Mouse (Mus musculus) cerebellum, adult 2 months (tissue): ENCODE measurements around the gene Lcn4. TPM values are rescaled to one million over a fixed set of nuclear protein-coding genes. Genes with fewer than 3 reads are reported as not detected.
A peak's percentile ranks its signal among the peaks of the same experiment; 100 is the strongest.

ENCODE experiments used
- DNase-seq, 2 experiments: peaks; one replicate each; pipeline ENCODE4 v3.0.0; 2021
- H3K27ac ChIP-seq: fragments of 200-500 bp; 2 replicates; pipeline ENCODE4 v1.5.1; 2012; ENCODE audit warnings: low read length, control low read depth, inconsistent platforms; ENCODE audit not compliant: insufficient read depth
- H3K27me3 ChIP-seq: fragments of 200-500 bp; 2 replicates; pipeline ENCODE4 v1.6.1; 2012; ENCODE audit warnings: inconsistent platforms, mild to moderate bottlenecking, low read length, moderate library complexity; ENCODE audit not compliant: control insufficient read depth, insufficient read depth
- H3K4me1 ChIP-seq: fragments of 200-500 bp; 2 replicates; pipeline ENCODE4 v1.6.1; 2011; ENCODE audit warnings: low read length; ENCODE audit not compliant: control insufficient read depth, insufficient read depth
- H3K4me3 ChIP-seq: fragments of 200-500 bp; replicated peaks from 2 replicates; pipeline ENCODE3; 2011; ENCODE audit warnings: mild to moderate bottlenecking, low read depth, low read length, control low read depth; ENCODE audit not compliant: insufficient read depth
- CTCF ChIP-seq: fragments of 200-500 bp; IDR thresholded peaks from 2 replicates; pipeline ENCODE4 v1.5.1; 2011; ENCODE audit warnings: low read depth, mild to moderate bottlenecking, control low read depth, low read length, moderate library complexity, borderline replicate concordance; ENCODE audit not compliant: insufficient read depth
- POLR2A ChIP-seq: fragments of 200-500 bp; IDR thresholded peaks from 2 replicates; pipeline ENCODE4 v1.6.1; 2011; ENCODE audit warnings: low read length, control low read depth, borderline replicate concordance; ENCODE audit not compliant: insufficient read depth
- WGBS: fragments of 180-500 bp; shearing (Covaris S2); methylation state at CpG from one replicate; pipeline ENCODE4 v1.1.7; 2018; 5-methylcytosine and 5-hydroxymethylcytosine counted together
- polyA plus RNA-seq: library from polyadenylated mRNA; depleted of rRNA; stranded (reverse); fragments of >200 nt; gene quantifications from 2 replicates; pipeline ENCODE4 v1.2.3, GENCODE M21; 2012

The Lcn4 gene
- polyA plus RNA-seq, 1 experiment = not detected

DNA sequence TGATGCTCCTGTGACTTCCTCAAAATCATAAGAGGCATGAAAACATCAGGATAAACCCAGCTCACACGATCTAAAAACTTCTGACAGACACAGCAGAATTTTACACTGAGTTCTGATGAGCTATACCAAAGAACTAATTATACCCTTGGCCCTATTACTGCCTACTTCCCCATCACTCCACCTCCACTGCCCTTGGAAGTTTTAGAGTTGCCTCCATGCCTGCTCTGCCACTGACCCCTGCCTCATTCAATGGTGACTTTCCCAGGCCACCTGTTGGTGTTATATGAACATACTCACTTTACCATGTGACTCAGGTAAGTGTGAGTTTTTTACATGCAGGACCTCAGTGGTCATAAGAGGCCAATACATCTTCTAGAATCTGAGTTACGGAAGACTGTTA lies 13.7 kb downstream of the Lcn4 start:
- Histone ChIP-seq H3K27me3 (no peaks in the 10 kb centered on the region; the same call in 1 of the 2 replicates), H3K27ac (no peak overlapping the region), H3K4me3 (no peak overlapping the region), H3K4me1 (no peaks in the 10 kb centered on the region)
- 76% methylated on average over 2 of the region's 2 CpGs for WGBS
- DNase-seq = no peak
- no peak for TF ChIP-seq CTCF
- TF ChIP-seq POLR2A = no peak

DNA sequence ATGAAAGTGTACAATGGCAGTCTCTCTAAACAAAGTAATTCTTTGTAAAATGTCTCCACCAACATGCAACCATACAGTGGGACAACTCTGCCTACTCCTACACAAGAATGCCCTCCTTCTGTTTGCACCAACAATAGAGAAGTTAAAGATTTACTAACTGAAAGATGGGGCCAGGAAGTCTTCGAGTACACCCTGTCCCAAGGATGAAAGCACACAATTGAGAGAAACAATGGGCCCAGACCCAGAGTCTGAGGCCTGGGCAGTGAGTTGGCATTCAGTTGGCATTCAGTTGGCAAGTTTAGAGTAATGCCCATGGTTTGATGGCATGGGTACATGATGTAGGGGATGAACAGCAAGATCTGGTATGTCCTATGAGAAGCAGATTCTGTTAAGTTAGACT lies 16.4 kb downstream of the Lcn4 start:
- no peak overlapping the region for H3K4me3 ChIP-seq
- no peak for DNase-seq
- H3K27me3 ChIP-seq = no peaks in the 10 kb centered on the region
- TF ChIP-seq CTCF (no peak), POLR2A (no peak)
- no peaks in the 10 kb centered on the region for H3K4me1 ChIP-seq
- 58% methylated on average over 1 of the region's 1 CpGs for WGBS
- no peak overlapping the region for H3K27ac ChIP-seq

DNA sequence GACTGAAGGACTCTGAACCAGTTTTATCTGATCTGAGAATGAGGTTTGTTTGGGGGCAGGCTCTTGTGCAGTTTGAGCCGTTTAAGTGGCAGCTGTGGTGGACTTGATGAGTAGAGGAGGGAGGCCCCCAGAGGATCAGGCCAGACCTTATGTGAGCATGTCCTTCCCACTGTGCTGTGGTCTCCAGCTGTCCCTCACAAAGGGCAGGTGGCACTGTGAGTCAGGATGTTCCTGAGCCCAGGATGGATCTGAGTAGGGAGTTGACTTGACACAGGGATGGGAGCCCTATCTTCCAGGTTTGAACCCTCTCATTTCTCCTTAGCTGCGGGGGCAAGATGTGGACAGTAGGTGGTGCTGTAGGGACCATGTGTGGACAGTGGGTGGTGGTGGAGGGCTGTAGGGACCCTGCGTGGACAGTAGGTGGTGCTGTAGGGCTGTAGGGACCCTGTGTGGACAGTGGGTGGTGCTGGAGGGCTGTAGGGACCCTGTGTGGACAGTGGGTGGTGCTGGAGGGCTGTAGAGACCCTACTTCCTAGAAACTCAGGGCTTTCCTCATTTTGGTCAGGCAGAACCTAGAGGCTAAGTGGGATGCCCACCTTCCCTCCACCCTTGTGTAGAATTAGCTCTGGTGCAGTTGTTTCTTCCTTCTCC lies 24.3 kb downstream of the Lcn4 start:
- Histone ChIP-seq H3K4me3 (no peak overlapping the region), H3K27ac (no peak overlapping the region), H3K4me1 (no peaks in the 10 kb centered on the region), H3K27me3 (no peaks in the 10 kb centered on the region)
- peak; percentile 66 to 71 for DNase-seq
- TF ChIP-seq CTCF (peak; percentile 100), POLR2A (no peak)
- WGBS = 9% methylated on average over 3 of the region's 3 CpGs

DNA sequence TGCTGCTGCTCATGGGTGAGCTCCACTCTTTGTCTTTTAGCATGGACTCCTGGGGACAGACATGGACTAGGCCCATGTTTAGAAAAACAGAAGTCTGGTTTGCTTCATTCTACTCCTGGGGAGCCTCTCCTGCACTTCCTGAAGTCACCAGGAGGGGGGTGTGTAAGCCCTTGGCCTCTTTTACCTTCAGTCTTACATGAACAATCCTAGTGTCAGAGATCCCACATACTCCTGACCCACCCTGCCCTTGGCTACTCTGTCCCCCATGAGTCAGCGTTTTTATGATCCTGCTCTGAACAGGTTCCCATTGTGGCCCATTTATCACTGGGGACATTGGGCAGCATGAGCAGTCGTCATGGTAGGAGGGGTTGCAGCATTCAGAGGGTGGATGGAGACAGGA lies 27.1 kb downstream of the Lcn4 start:
- no peak overlapping the region for H3K4me3 ChIP-seq
- DNase-seq = no peak
- no peaks in the 10 kb centered on the region for H3K27me3 ChIP-seq
- WGBS = 72% methylated on average over 2 of the region's 2 CpGs
- peaks cover 3% of the 10 kb centered on the region for H3K4me1 ChIP-seq
- no peak overlapping the region for H3K27ac ChIP-seq
- TF ChIP-seq POLR2A (no peak), CTCF (peak; percentile 16; the same call in 1 of the 2 replicates)

DNA sequence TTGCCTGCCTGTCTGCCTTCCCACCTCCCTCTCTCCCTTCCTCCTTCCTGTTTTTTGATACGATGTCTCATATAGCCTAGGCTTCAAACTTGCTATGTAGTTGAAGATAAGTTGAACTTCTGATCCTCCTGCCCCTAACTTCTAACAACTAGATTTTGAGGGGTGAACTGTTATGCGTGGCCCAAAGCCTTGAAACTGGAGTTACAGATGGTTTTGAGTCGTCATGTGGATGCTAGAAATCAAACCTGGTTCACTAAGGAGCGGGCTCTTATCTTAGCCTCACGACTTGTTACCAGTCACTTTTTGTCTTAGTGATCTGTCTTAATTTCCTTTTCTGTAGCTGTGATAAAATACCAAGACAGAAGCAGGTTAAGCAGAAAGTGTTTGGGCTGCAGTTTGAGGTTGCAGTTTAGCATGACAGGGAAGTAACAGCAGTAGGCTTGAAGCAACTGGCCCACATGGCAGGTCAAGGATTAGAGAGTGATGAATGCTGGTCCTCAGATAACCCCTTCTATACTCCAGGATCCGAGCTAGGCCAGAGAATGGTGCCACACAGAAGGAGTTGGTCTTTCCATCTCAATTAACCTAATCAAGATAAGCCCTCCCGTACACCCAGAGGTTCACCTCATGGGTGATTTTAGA lies 30.0 kb downstream of the Lcn4 start:
- Histone ChIP-seq H3K4me1 (peaks cover 15% of the 10 kb centered on the region), H3K27ac (no peak overlapping the region), H3K27me3 (no peaks in the 10 kb centered on the region), H3K4me3 (no peak overlapping the region)
- TF ChIP-seq CTCF (no peak), POLR2A (no peak)
- WGBS = 81% methylated on average over 7 of the region's 7 CpGs
- DNase-seq = peak in 1 of 2 experiments; percentile 3

DNA sequence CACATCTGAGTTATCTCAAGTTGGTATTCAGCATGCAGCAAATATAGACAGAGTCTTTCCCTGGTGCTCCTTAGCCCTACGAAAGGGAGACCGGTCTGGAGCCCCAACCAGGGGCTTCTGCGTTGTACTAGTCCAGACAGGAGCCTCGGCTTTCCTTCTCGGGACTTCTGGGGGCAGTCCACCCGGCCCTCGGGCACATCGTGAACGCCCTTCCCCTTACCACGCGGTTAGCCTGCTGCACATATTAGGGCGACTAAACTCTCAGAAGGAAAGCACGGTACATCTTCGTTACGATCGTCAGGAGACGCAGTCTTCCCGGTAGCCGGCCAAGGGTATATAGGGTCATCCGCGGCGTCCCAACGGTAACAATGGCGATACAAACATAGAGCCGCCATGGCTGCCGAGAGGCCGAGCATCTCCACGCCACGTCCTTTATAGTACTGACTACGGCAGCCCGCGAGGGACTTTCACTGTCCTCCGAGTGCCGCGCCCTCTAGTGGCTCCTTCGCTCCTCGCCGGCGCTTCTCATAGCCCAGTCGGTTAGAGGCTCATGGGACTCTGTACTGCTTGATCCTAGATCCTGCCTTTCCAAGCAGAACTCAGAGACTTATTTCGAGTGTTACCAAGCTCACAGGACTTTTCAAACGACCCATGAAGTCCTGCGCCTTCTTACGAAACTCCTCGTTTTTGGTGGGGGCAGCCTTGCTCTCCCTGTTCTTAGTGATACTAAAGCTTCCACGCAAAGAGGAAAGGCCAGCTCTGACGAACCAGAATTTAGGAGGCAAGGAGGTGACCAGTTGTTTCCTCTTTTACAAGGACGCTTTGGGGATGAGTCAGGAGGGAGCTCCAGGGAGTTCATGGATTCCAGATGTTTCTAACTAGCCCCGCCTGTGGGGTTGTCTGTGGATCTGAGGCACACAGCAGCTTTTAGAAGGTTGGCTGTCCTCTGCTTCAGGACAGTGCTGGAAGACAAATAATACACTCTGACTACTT lies 30.9 kb downstream of the Lcn4 start:
- peak overlapping the region; percentile 74 for H3K27ac ChIP-seq
- peaks cover 25% of the 10 kb centered on the region for H3K4me1 ChIP-seq
- peak overlapping the region; percentile 99 for H3K4me3 ChIP-seq
- TF ChIP-seq CTCF (peak; percentile 84), POLR2A (peak; percentile 88)
- peak; percentile 94 to 98 for DNase-seq
- no peaks in the 10 kb centered on the region for H3K27me3 ChIP-seq
- 5% methylated on average over 49 of the region's 49 CpGs for WGBS

DNA sequence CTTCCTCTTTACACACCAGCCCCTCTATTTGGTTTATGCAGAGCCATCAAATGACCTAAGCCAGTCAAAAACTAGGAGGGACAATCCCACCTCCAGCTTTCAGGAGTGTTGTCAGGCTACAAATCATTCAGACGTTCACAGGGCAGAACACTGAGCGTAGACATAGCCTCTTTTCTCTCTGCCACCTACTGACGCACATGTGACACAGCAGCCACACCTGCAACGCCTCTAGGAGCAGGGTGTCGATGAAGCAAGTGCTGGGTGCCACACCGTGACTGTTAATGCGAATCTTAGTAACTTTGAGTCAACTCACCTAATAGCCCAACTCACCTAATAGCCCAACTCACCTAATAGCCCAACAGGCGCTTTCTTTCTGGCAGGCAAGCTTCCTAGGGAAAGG lies 32.0 kb downstream of the Lcn4 start:
- 3% methylated on average over 8 of the region's 8 CpGs for WGBS
- no peaks in the 10 kb centered on the region for H3K27me3 ChIP-seq
- H3K27ac ChIP-seq = no peak overlapping the region
- TF ChIP-seq POLR2A = no peak
- TF ChIP-seq CTCF = peak; percentile 36
- DNase-seq = no peak
- H3K4me3 ChIP-seq = peak overlapping the region; percentile 44
- H3K4me1 ChIP-seq = peaks cover 31% of the 10 kb centered on the region
